Mouse (Mus musculus): Measurements from ENCODE around the gene Grm2. TPM values are rescaled to one million over a fixed set of nuclear protein-coding genes. Genes with fewer than 3 reads are reported as not detected.
"Not testable (repeated sequence)": the region's sequence is repeated elsewhere in the genome, so short reads cannot be mapped to it uniquely, and the experiment has no call there.

Grm2 gene
- total RNA-seq, 2 experiments from 2014 or later = not detected

- DNase-seq = no peak
- intact Hi-C loops (cut with DNase I; ENCODE audit: low total_unique reads) = no loop called here
Measured at GRCm38 (mm10) chr9:106659441-106659840, 3.6 kb upstream of the Grm2 start.

DNA sequence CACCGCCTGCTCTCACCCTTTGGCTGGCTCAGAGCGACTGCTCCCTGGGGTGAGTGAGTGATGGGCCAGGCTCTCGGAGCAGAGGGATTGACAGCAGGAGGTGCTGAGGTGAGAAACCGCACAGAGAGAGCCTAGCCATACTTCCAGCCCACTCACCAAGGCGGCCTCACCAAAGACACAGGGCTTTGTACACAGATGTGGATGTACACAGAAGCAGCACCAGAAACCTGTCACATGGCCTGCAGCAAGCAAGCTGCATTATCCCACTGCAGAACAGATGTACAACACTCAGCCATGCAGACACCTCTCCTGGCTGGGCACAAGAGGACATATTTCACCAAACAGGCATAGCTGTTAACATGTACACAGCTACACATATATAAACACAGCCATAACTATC is 1.7 kb upstream of the Grm2 start:
- intact Hi-C loops (cut with DNase I; ENCODE audit: low total_unique reads) = no loop called here
- no peak for DNase-seq

GRCm38 (mm10) chr9:106656820-106657219 is 938 bp upstream of the Grm2 start:
- DNase-seq = no peak
- intact Hi-C loops (cut with DNase I; ENCODE audit: low total_unique reads) = no loop called here

DNA sequence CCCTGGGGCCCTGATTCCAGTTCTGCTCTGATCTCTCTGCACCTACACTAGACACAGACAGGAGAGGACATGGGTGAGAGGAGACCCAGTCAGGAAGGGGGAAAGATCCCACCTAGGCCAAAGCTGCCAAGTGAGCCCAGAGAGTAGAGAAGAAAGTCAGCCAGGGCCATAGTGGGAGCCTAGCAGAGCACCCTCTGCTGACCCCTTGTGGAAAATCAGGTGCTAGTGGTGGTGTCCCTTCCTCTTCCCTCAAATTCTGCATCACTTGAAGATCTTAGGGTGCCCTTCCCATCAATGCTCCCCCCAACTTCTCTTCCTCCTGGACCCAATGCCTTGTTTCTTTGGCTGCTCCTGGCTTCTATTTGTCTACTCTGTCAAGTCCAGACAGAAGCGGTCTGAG is 3.2 kb downstream of the Grm2 start:
- intact Hi-C loops (cut with DNase I; ENCODE audit: low total_unique reads) = no loop called here
- DNase-seq = no peak

- no peak for DNase-seq
- intact Hi-C loops (cut with DNase I; ENCODE audit: low total_unique reads) = no loop called here
Measured at GRCm38 (mm10) chr9:106647226-106647625, 8.7 kb downstream of the Grm2 start.

- intact Hi-C loops (cut with DNase I; ENCODE audit: low total_unique reads) = no loop called here
- no peak for DNase-seq
Measured at GRCm38 (mm10) chr9:106645684-106646271, 10.1 kb downstream of the Grm2 start.

- intact Hi-C loops (cut with DNase I; ENCODE audit: low total_unique reads) = no loop called here
- no peak for DNase-seq
Measured at GRCm38 (mm10) chr9:106643787-106644186, 12.1 kb downstream of the Grm2 start.

DNA sequence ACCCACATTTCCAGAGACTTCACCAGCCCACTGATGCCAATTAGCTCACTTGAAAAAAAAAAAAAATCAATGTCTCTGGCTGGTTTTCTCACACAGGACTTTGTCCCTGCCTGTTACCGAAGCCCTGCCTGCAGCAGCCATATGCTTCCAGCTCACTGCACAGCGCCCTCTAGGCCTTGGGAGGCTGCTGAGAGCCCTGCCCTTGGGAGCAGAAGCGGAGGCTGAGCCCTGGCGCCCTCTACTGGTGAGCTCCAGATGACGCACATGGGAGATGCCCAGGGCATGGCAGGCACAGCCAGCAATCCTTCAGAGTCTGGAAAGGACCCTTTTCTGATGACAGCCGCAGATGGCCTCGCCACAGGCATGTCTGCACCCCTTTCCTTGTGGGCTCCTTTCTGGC is 12.8 kb downstream of the Grm2 start:
- intact Hi-C loops (cut with DNase I; ENCODE audit: low total_unique reads) = no loop called here
- DNase-seq = peak; percentile 58

DNA sequence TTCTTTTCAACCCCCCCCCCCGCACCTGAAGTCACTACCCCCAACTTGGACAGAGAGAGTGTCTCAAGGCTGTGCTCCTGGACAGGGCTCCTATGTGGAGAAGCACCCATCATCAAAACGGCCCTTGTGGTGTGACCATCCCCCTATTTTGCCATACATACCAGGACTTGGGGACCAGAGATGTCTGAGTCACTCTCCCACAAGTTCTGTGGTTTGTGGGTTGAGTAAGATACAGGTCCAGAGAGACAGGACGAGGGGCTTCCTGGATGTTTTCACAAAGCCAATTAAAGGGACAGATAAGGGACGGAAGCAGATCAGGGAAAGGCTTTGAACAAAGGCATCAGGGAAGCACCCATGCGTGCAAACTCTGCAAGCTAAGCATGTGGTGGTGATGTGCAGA is 14.5 kb downstream of the Grm2 start:
- DNase-seq = no peak
- intact Hi-C loops (cut with DNase I; ENCODE audit: low total_unique reads) = no loop called here

GRCm38 (mm10) chr9:106638154-106638553 is 17.7 kb downstream of the Grm2 start:
- intact Hi-C loops (cut with DNase I; ENCODE audit: low total_unique reads) = no loop called here
- no peak for DNase-seq

- DNase-seq = no peak
- intact Hi-C loops (cut with DNase I; ENCODE audit: low total_unique reads) = no loop called here
Measured at GRCm38 (mm10) chr9:106632185-106632584, 23.7 kb downstream of the Grm2 start.

DNA sequence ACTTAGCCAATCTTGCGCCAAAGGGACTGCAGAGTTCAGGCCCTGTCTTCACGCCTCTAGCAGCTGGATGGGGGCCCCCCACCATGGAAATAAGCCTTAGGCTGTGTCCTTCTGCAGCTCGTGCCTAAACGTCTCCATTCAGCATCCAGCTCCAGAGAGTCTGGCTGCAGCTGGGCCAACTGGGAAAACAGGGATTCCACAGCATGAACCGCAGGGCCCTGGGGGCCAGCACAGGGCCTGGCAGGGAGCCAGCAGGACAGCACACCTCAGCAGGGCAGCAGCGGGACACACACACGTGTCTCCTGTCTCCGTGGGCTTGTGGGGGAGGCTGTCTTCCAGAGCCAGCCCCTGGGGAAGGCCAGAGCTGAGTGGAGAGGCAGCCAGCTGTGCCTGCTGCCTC is 28.1 kb downstream of the Grm2 start:
- intact Hi-C loops (cut with DNase I; ENCODE audit: low total_unique reads); DNase-seq: not testable (repeated sequence)

DNA sequence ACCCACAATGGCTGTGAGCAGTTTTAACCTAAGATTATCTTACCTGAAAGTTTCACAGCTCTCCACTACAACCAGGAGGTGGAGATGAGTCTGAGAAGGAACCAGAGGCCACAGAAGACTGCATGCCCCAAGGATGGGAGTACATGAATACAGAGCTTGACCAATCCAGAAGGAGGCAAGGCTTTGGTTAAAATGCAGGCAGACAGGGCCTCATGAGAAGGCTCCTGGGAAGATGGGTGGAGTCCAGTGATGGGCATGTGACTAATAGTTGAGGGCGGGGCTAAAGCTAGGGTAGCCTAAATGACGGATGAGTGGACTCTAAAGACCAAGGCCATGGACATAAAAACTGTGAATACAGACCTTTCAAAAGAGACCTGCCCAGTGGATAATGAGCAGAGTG is 29.6 kb downstream of the Grm2 start, which contains the start of gene Iqcf6:
Gene Iqcf6, plus strand, starts transcription at position 301 of the 400 bp plus-strand sequence.
- intact Hi-C loops (cut with DNase I; ENCODE audit: low total_unique reads) = no loop called here
- DNase-seq = no peak

DNA sequence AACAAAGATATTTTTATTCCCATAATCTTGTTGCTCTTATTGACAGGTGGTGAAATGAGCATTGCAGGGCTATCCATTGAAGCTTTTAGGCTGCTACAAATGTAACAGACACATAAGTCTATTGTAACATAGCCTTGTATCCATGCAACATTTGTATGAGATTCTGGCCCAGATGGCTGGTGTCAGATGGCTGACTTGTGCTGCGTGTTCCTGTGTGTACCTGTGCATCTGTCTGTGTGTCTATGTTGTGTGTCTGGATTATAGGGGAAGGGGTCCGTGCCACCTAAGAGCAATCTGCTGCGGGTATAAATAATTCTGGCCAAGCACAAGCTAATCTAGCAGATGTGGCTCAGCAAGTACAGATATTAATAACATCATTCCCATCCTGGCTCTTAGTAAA is 38.4 kb downstream of the Grm2 start:
- DNase-seq = no peak
- intact Hi-C loops (cut with DNase I; ENCODE audit: low total_unique reads) = no loop called here

- no peak for DNase-seq
- intact Hi-C loops (cut with DNase I; ENCODE audit: low total_unique reads) = no loop called here
Measured at GRCm38 (mm10) chr9:106616306-106616705, 39.6 kb downstream of the Grm2 start.

DNA sequence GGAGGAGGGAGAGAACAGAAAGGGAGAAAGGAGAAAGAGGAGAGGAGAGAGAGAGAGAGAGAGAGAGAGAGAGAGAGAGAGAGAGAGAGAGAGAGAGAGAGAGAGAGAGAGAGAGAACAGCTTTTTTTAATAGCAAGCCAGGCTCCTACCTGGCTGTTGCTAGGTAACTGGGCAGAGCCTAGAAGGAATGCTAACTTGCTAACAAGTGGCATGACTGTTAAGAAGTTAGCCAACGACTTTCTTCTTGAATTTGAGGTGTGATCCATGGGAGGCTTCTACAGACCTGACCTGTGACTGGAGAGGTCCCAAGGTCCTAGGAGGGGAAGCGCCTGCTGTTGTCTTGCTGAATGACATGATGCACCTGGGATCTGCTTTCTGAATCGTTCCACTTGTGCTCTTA is 41.3 kb downstream of the Grm2 start:
- intact Hi-C loops (cut with DNase I; ENCODE audit: low total_unique reads) = no loop called here
- DNase-seq = no peak

DNA sequence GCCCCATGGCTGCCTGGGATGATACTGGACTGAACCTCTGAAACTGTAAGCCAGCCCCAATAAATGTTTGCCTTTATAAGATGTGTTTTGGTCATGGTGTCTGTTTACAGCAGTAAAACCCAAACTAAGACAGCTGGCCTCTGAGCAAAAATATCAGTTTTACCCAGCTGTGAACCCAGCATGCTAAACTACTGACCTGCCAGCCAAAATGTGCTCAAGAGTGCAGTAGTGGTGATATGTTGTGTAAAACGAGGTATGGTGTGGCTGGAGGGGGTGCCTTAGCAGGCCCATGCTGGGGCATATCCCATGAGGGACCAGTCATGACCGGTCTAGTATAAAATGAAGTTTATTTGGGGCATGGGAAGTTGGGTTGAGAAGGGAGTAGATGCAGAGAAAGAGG is 41.9 kb downstream of the Grm2 start:
- DNase-seq = no peak
- intact Hi-C loops (cut with DNase I; ENCODE audit: low total_unique reads) = no loop called here

DNA sequence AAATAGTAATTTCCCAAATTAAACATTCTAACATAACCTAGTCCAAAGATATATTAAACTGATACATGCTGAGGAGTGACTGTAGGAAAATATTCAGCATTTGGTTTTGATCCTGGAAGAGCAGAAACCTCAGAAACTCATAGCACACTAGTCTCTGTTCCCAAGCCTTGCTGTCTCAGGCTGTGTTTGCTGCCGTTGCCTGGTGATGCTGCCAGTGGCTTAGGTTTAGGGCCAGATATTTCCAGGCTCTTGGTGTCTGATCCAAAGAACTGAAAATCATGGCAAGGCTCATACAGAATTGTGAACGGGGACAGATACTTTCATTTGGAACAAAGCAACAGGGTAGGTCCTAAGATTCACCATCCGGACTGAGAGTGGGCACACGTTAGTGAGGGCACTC is 45.2 kb downstream of the Grm2 start:
- no peak for DNase-seq
- intact Hi-C loops (cut with DNase I; ENCODE audit: low total_unique reads) = no loop called here

DNA sequence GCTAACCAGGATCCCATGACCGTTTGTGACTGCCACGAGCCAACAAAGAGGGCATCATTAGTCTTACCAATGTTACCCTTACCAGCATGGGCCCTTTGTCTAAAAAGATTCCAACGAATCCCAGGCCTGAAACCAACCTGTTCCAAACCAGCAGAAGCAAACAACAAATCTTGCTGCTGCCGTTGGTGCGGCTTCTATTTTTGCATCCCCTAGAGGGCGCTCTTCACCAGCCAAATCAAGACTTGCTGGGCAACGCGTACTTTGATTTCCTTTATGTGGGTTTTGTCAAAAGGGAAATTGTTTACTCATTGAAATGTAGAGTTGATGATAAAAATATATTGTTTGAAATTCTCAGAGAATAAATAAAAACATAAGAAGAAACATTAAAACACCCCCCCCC is 55.3 kb downstream of the Grm2 start:
- peak; percentile 9 for DNase-seq

DNA sequence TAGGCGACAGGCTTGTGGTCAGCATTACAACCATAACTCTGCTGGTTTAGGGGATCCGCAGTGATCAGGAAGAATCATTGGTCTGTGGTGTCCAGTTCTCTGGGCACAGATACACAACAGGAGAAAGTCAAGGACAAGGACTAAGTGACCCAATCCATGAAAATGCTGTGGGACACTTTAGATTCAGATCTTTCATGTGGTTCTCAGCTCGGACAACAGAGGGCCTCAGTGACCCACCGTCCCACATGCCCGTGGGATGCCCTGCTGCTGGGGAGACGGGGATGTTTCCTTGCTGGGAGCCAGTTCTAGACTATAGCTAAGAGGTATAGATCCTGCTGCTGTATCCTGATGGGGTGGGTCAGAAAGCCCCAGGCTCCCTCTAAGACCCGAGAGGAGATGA is 57.4 kb downstream of the Grm2 start:
- no peak for DNase-seq
- intact Hi-C loops (cut with DNase I; ENCODE audit: low total_unique reads) = no loop called here

More for the DNA sequence above, 55.3 kb downstream of the Grm2 start:
- intact Hi-C loops (cut with DNase I; ENCODE audit: low total_unique reads) = no loop called here

- intact Hi-C loops (cut with DNase I; ENCODE audit: low total_unique reads) = no loop called here
- DNase-seq = no peak
Measured at GRCm38 (mm10) chr9:106595836-106596235, 60.0 kb downstream of the Grm2 start.

DNA sequence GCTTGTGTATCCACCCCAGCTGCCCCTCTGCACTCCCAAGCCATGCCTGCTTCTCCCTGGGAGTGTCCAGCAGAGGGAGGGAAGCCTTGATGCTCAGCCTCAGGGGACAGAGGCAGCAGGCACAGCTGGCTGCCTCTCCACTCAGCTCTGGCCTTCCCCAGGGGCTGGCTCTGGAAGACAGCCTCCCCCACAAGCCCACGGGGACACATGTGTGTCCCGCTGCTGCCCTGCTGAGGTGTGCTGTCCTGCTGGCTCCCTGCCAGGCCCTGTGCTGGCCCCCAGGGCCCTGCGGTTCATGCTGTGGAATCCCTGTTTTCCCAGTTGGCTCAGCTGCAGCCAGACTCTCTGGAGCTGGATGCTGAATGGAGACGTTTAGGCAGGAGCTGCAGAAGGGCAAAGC is 60.5 kb downstream of the Grm2 start:
- DNase-seq; intact Hi-C loops (cut with DNase I; ENCODE audit: low total_unique reads): not testable (repeated sequence)

Data from gastrocnemius, postnatal 14 days (tissue).